Mouse (Mus musculus): ENCODE measurements around the gene Cetn4. TPM values are rescaled to one million over a fixed set of nuclear protein-coding genes. Genes with fewer than 3 reads are reported as not detected.

Gene Cetn4
- polyA plus RNA-seq, 1 experiment from 2014 or later: 2.5 TPM

DNA sequence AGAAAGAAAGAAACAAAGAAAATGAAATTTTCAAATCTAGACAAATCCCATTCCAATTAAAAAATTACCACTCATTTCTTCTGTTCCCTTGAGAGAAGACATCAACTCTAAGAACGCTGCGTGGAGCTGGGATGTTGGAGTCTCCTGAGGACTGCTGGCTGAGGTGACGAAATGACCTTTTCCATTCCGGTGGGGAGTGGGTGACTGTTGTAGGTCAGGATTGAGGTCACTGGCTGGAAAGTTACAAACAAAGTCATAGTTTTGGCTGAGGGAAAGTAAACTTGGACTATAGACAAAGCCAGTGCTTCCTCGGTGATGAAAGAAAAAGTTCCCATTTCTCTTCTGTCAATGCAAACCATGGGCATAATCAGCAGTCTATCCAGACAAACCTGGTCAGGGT lies 30.3 kb upstream of the Cetn4 start:
- no peak overlapping the region for H3K9ac ChIP-seq (ENCODE audit: low read length)
- no peak for DNase-seq (ENCODE audit: low spot score)
- ATAC-seq (replicated peaks; ENCODE audit: low FRiP score): no peak
- H3K4me3 ChIP-seq (ENCODE audit: low read depth, low read length): no peak overlapping the region
- no peak overlapping the region for H3K4me2 ChIP-seq (ENCODE audit: low read depth, low read length, severe bottlenecking)
- H3K4me1 ChIP-seq (replicated peaks; ENCODE audit: control insufficient read depth, insufficient read depth, low read length): no peaks in the 10 kb centered on the region
- 86% methylated on average over 5 of the region's 5 CpGs for WGBS
- H3K27ac ChIP-seq (ENCODE audit: low read depth, low read length): no peak overlapping the region
- H3K9me3 ChIP-seq (ENCODE audit: control insufficient read depth, low read length): no peaks in the 10 kb centered on the region
- H3K36me3 ChIP-seq (ENCODE audit: control insufficient read depth, insufficient read depth, low read length): no peaks in the 10 kb centered on the region
- H3K27me3 ChIP-seq (ENCODE audit: control insufficient read depth, insufficient read depth, low read length): peaks cover 6% of the 10 kb centered on the region; the same call in 1 of the 2 replicates

DNA sequence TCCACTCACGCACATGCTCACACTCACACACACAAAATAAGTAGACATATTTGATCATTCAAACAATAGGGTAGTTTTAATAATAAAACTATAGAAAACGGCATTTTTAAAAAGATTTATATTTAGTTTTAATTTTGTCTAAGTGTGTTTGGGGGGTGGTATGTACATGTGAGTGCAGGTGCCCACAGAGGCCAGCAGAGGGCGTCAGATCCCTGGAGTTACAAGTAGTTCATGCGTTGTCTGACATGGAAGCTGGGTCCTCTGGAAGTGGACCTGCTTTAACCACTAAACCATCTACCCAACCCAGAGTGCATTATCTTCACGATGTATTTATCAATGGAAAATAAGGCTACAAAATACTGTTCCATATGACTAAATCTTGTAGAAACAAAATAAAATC lies 28.6 kb upstream of the Cetn4 start:
- no peaks in the 10 kb centered on the region for H3K9me3 ChIP-seq (ENCODE audit: control insufficient read depth, low read length)
- no peaks in the 10 kb centered on the region for H3K4me1 ChIP-seq (replicated peaks; ENCODE audit: control insufficient read depth, insufficient read depth, low read length)
- no peak overlapping the region for H3K4me3 ChIP-seq (ENCODE audit: low read depth, low read length)
- no peak overlapping the region for H3K9ac ChIP-seq (ENCODE audit: low read length)
- DNase-seq (ENCODE audit: low spot score): no peak
- no peak overlapping the region for H3K27ac ChIP-seq (ENCODE audit: low read depth, low read length)
- no peaks in the 10 kb centered on the region for H3K36me3 ChIP-seq (ENCODE audit: control insufficient read depth, insufficient read depth, low read length)
- no peak for ATAC-seq (replicated peaks; ENCODE audit: low FRiP score)
- no peak overlapping the region for H3K4me2 ChIP-seq (ENCODE audit: low read depth, low read length, severe bottlenecking)
- no peaks in the 10 kb centered on the region for H3K27me3 ChIP-seq (ENCODE audit: control insufficient read depth, insufficient read depth, low read length)
- WGBS: 60% methylated on average over 5 of the region's 5 CpGs

DNA sequence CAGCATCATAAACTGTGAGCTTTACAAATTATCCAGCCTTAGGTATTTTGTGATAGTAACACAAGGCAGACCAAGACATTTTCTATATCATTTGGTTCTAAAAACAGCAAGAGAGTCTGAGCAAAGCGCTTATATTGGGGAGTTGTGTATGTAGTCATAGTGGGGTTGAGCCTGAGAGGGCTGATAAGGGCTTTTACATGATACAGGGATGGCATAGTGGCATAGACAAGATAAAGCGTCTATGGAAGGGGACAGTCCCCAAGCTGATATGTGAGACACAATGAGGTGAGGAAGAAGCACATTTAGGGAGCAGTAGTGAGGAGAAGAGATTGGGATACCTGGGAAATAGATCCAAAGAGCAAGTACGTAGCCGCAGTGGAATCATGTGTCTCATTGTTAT lies 21.5 kb upstream of the Cetn4 start:
- no peak overlapping the region for H3K27ac ChIP-seq (ENCODE audit: low read depth, low read length)
- no peaks in the 10 kb centered on the region for H3K4me1 ChIP-seq (replicated peaks; ENCODE audit: control insufficient read depth, insufficient read depth, low read length)
- H3K9me3 ChIP-seq (ENCODE audit: control insufficient read depth, low read length): no peaks in the 10 kb centered on the region
- WGBS: 92% methylated on average over 4 of the region's 4 CpGs
- no peak overlapping the region for H3K9ac ChIP-seq (ENCODE audit: low read length)
- ATAC-seq (replicated peaks; ENCODE audit: low FRiP score): no peak
- no peak overlapping the region for H3K4me2 ChIP-seq (ENCODE audit: low read depth, low read length, severe bottlenecking)
- no peak for DNase-seq (ENCODE audit: low spot score)
- H3K36me3 ChIP-seq (ENCODE audit: control insufficient read depth, insufficient read depth, low read length): no peaks in the 10 kb centered on the region
- no peaks in the 10 kb centered on the region for H3K27me3 ChIP-seq (ENCODE audit: control insufficient read depth, insufficient read depth, low read length)
- H3K4me3 ChIP-seq (ENCODE audit: low read depth, low read length): no peak overlapping the region

DNA sequence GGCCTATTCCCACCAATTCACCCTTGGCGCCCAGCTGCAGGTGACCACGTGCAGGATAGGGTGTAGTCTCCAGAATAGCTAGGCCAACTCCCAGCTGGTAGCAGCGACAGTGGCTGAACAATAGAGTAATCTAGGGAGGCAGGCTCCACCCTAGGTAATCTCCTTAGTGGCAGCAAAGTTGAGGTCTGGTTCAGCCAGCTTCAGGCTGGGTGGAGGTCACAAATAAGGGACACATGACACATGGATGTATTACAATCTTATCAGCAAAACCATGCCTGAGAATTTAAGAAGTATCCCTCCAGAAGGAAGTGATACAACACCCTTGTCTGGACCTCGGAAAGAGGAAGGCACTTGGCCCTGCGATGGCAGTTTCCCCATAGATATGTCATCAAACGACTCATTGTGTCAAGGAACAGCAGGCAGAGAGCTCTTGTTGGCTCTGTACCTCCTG lies 19.5 kb upstream of the Cetn4 start:
- no peaks in the 10 kb centered on the region for H3K27me3 ChIP-seq (ENCODE audit: control insufficient read depth, insufficient read depth, low read length)
- H3K4me2 ChIP-seq (ENCODE audit: low read depth, low read length, severe bottlenecking): no peak overlapping the region
- H3K4me3 ChIP-seq (ENCODE audit: low read depth, low read length): no peak overlapping the region
- ATAC-seq (replicated peaks; ENCODE audit: low FRiP score) (no peak), DNase-seq (ENCODE audit: low spot score) (no peak)
- no peaks in the 10 kb centered on the region for H3K4me1 ChIP-seq (replicated peaks; ENCODE audit: control insufficient read depth, insufficient read depth, low read length)
- no peak overlapping the region for H3K27ac ChIP-seq (ENCODE audit: low read depth, low read length)
- no peak overlapping the region for H3K9ac ChIP-seq (ENCODE audit: low read length)
- H3K36me3 ChIP-seq (ENCODE audit: control insufficient read depth, insufficient read depth, low read length): no peaks in the 10 kb centered on the region
- H3K9me3 ChIP-seq (ENCODE audit: control insufficient read depth, low read length): no peaks in the 10 kb centered on the region
- WGBS: 73% methylated on average over 6 of the region's 6 CpGs

DNA sequence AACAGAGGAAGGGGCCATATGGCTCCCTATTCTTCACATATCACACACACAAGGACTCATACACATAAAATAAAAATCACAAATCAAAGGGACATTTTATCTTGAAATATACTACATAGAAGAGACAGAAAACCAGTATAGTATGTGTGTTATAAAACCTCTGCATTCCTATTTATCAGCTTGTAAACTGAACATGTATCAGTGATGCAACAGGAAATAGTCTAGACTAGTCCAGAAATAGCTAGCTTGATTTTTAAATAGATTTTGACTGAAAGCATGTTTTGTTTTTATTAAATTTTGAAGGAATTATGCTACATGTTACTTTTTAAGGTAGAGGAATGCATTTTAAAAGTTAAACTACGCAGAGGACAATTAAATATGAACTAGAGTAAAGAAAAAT lies 17.5 kb upstream of the Cetn4 start:
- Histone ChIP-seq H3K36me3 (ENCODE audit: control insufficient read depth, insufficient read depth, low read length) (no peaks in the 10 kb centered on the region), H3K27me3 (ENCODE audit: control insufficient read depth, insufficient read depth, low read length) (no peaks in the 10 kb centered on the region), H3K4me3 (ENCODE audit: low read depth, low read length) (no peak overlapping the region), H3K4me1 (replicated peaks; ENCODE audit: control insufficient read depth, insufficient read depth, low read length) (no peaks in the 10 kb centered on the region), H3K4me2 (ENCODE audit: low read depth, low read length, severe bottlenecking) (no peak overlapping the region), H3K9me3 (ENCODE audit: control insufficient read depth, low read length) (no peaks in the 10 kb centered on the region), H3K9ac (ENCODE audit: low read length) (no peak overlapping the region), H3K27ac (ENCODE audit: low read depth, low read length) (no peak overlapping the region)
- ATAC-seq (replicated peaks; ENCODE audit: low FRiP score): no peak
- 97% methylated on average over 1 of the region's 1 CpGs for WGBS
- DNase-seq (ENCODE audit: low spot score): no peak

DNA sequence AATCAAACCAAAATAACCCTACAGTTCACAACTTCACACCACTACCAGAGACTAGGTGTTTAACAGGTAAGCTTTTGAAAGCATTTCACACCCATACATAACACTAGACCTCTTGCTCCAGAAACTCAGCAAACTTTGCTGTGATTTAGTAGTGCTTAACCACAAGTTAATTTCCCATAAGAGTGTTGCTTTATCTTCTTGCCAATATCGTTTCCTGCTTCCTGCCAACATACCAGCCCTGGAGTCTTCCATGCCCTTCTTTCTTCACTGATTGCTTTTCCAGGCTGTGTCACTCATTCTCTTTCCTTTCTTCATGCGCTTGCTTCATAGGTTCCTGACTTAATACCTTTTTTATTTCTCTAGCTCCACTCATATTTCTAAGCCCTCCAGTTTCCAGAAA lies 16.0 kb upstream of the Cetn4 start:
- Histone ChIP-seq H3K27me3 (ENCODE audit: control insufficient read depth, insufficient read depth, low read length) (no peaks in the 10 kb centered on the region), H3K4me2 (ENCODE audit: low read depth, low read length, severe bottlenecking) (no peak overlapping the region), H3K4me1 (replicated peaks; ENCODE audit: control insufficient read depth, insufficient read depth, low read length) (no peaks in the 10 kb centered on the region), H3K36me3 (ENCODE audit: control insufficient read depth, insufficient read depth, low read length) (no peaks in the 10 kb centered on the region), H3K27ac (ENCODE audit: low read depth, low read length) (no peak overlapping the region), H3K9ac (ENCODE audit: low read length) (no peak overlapping the region), H3K9me3 (ENCODE audit: control insufficient read depth, low read length) (no peaks in the 10 kb centered on the region), H3K4me3 (ENCODE audit: low read depth, low read length) (no peak overlapping the region)
- ATAC-seq (replicated peaks; ENCODE audit: low FRiP score) (no peak), DNase-seq (ENCODE audit: low spot score) (no peak)
- 91% methylated on average over 2 of the region's 2 CpGs for WGBS

GRCm38 (mm10) chr3:37326627-37327026 lies 14.1 kb upstream of the Cetn4 start:
- Histone ChIP-seq H3K4me3 (ENCODE audit: low read depth, low read length) (no peak overlapping the region), H3K9ac (ENCODE audit: low read length) (no peak overlapping the region), H3K36me3 (ENCODE audit: control insufficient read depth, insufficient read depth, low read length) (no peaks in the 10 kb centered on the region), H3K4me1 (replicated peaks; ENCODE audit: control insufficient read depth, insufficient read depth, low read length) (no peaks in the 10 kb centered on the region), H3K4me2 (ENCODE audit: low read depth, low read length, severe bottlenecking) (no peak overlapping the region), H3K9me3 (ENCODE audit: control insufficient read depth, low read length) (no peaks in the 10 kb centered on the region), H3K27ac (ENCODE audit: low read depth, low read length) (no peak overlapping the region), H3K27me3 (ENCODE audit: control insufficient read depth, insufficient read depth, low read length) (no peaks in the 10 kb centered on the region)
- DNase-seq (ENCODE audit: low spot score): no peak
- no peak for ATAC-seq (replicated peaks; ENCODE audit: low FRiP score)
- 89% methylated on average over 3 of the region's 3 CpGs for WGBS

DNA sequence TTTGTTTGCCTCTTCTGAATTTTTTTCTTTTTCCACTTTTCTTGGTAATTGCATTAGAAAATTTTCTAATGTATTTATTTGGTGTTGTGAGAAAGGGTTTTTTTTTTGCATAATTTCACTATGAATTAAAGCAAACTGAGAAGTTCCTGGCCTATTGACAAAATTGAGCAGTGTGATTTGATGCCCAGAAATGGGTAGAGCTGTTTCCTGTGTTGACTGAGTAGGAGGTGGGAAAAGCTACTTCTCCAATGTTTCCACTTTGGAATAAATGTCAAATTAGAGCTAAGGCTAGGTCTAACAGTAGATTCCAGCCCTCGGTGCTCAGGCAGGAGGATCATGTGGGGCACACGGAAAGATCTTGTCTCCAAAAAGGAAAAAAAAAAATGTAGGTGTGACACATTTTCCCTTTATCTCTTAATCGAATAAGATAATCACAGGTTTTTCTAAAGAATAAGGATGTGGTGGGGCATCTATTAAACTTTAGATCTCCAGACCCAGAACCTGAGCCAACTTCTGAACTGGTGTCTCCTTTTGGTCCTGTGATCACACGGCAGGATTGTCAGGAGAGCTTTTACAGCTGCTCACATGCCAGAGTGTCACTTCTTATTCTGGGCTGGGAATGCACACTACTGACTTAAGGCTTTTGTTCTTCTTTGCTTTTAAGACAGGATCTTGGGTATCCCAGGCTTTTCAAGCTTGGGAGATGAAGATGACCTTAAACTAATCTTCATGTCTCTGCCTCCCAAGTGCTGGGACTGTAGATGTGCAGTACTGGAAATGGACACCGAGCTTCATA lies 13.0 kb upstream of the Cetn4 start:
- no peaks in the 10 kb centered on the region for H3K4me1 ChIP-seq (replicated peaks; ENCODE audit: control insufficient read depth, insufficient read depth, low read length)
- no peak overlapping the region for H3K9ac ChIP-seq (ENCODE audit: low read length)
- H3K27me3 ChIP-seq (ENCODE audit: control insufficient read depth, insufficient read depth, low read length): no peaks in the 10 kb centered on the region
- H3K4me2 ChIP-seq (ENCODE audit: low read depth, low read length, severe bottlenecking): no peak overlapping the region
- DNase-seq (ENCODE audit: low spot score) (no peak), ATAC-seq (replicated peaks; ENCODE audit: low FRiP score) (no peak)
- WGBS: 95% methylated on average over 5 of the region's 5 CpGs
- no peak overlapping the region for H3K27ac ChIP-seq (ENCODE audit: low read depth, low read length)
- H3K4me3 ChIP-seq (ENCODE audit: low read depth, low read length): no peak overlapping the region
- no peaks in the 10 kb centered on the region for H3K9me3 ChIP-seq (ENCODE audit: control insufficient read depth, low read length)
- H3K36me3 ChIP-seq (ENCODE audit: control insufficient read depth, insufficient read depth, low read length): no peaks in the 10 kb centered on the region

DNA sequence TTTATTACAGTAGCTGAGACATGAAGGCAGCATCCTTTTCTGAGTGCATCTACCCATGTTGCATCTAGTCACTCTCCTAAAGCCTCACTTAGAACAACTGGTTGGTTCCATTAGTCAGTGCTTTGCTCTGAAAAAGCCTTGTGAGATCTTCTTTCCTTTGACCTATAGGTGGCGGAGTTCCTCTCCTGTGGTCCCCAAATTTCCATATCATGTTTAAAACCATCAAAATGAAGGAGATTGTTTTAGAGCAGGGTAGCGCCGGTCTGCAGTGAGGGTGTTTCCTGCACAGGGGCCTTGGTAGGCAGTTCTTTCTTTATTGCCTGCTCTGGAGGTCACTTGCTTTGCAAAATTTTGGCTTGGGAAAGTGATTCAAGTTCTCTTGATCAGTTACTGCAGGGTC lies 11.8 kb upstream of the Cetn4 start:
- ATAC-seq (replicated peaks; ENCODE audit: low FRiP score) (no peak), DNase-seq (ENCODE audit: low spot score) (no peak)
- WGBS: 53% methylated on average over 3 of the region's 3 CpGs
- Histone ChIP-seq H3K9ac (ENCODE audit: low read length) (no peak overlapping the region), H3K27ac (ENCODE audit: low read depth, low read length) (no peak overlapping the region), H3K4me1 (replicated peaks; ENCODE audit: control insufficient read depth, insufficient read depth, low read length) (no peaks in the 10 kb centered on the region), H3K36me3 (ENCODE audit: control insufficient read depth, insufficient read depth, low read length) (no peaks in the 10 kb centered on the region), H3K27me3 (ENCODE audit: control insufficient read depth, insufficient read depth, low read length) (no peaks in the 10 kb centered on the region), H3K9me3 (ENCODE audit: control insufficient read depth, low read length) (no peaks in the 10 kb centered on the region), H3K4me3 (ENCODE audit: low read depth, low read length) (no peak overlapping the region), H3K4me2 (ENCODE audit: low read depth, low read length, severe bottlenecking) (no peak overlapping the region)
